Mouse (Mus musculus): ENCODE measurements at regions not wholly inside any gene's neighbourhood (a gene's known extent, or its start where the extent isn't known, plus 50 kb on each side); places are given as distances from the start of the nearest gene placed in this dataset.

DNA sequence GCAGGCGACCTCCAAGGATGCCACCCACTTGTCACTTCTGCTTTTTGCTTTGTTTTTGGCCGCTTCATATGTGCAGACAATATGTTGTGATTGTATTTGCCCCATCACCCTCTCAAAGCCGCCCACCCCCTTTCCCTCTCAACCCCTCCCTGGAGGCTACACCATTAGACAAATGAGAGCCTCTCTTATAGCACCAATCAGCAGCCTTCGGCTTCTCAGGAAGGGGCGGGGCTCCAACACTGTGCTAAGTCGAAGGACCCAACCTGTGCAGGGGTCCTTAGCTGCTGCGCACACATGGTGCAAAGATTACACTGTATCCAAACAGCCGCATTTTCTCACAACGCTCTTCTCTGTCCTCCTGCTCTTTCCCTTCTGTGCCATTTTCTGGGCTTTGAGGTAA, 305.1 kb upstream of the 3110018I06Rik start:
- TF ChIP-seq POLR2A (IDR thresholded peaks at IDR 0.05; ENCODE audit: control insufficient read depth, low read depth, low read length) = no peak
- no peak for TF ChIP-seq CTCF (IDR thresholded peaks at IDR 0.05; ENCODE audit: control insufficient read depth, insufficient read depth, insufficient replicate concordance, low read depth, low read length)

Data from testis, adult 2 months (tissue).